Mouse (Mus musculus): ENCODE data around the gene Cela3b.

Gene Cela3b

GRCm38 (mm10) chr4:137371596-137372523 lies 58.5 kb downstream of the Cela3b start:
- DNase-seq: no peak
